Mouse (Mus musculus) gastrocnemius, postnatal 10 days (tissue): ENCODE results near the gene Cryzl2. TPM values are rescaled to one million over a fixed set of nuclear protein-coding genes. Genes with fewer than 3 reads are reported as not detected.

Experiments used
- DNase-seq: peaks from one replicate; pipeline ENCODE4 v3.0.0; 2021; ENCODE audit warnings: mixed read lengths
- total RNA-seq, 2 experiments: library from RNA; stranded (reverse); gene quantifications; 2 replicates each; pipeline ENCODE4 v1.2.3; 2021

Cryzl2 gene
- total RNA-seq, 2 experiments from 2014 or later = 2.8 to 3.9 TPM

DNA sequence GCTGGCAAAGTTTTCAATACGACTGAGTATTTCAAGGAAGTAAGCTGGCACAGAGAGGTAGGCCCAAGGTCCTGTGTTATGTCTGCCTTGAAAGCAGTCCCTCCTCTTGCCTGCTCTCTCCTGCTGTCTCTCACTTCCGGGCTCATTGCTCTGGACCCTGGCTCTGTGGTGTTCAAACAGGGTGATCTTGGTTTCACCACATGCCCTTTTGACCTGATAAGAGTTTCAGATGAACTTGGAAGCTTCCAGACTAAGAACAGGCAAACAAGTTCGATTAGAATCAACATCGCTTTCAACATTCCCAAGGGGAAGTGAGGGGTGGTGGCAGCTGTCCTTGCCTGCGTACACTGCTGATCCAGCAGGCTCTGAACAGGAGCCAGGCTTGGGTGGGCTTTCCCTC is 68.2 kb downstream of the Cryzl2 start:
- DNase-seq = no peak

DNA sequence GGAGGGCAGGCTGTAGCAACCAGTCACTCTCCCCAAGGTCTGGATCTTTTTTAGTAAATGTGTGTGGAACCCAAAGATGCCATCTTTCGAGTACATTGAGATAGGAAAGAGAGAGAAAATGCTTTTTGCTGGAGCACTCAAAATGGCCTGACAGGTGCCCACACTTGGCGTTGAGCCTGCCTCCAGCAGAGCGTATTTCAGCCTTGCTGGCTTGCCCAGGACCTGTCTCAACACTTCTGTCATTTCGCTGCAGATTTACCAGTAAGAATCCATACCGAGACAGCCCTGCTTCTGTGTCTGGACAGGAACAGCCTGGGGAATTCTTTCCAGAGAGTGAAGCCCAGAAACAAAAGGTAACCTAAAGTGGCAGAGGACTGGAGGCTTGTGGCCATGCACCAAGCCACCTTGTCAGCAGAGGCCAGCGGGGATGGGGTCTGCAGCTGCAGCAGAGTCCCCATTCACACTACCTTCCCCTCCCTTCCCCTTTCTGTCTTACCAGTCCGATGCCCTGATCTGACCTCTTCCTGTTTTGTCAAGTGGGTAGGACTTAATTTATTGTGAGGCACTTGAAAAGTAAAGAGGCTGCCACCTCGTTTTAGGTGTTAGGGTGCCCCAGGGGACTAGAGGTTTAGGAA is 74.6 kb downstream of the Cryzl2 start:
- DNase-seq = no peak

DNA sequence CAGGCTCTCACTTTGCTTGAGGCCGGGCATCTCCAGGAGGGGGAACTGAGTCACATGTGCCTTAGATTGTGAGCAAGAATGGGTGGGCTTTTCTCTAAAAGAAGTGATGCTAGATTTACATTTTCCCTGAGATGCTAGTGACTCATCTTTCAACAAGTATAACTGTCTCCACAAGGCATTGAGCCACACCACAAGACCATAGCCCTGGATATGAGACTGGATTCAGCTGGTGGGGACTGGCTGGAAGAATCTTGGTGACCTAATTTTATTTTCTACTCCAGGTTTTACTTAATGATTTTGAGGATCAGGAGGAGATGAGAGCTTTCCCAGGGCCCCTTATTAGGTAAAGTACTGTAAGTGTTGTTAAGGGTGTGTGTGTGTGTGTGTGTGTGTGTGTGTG is 77.2 kb downstream of the Cryzl2 start:
- no peak for DNase-seq

DNA sequence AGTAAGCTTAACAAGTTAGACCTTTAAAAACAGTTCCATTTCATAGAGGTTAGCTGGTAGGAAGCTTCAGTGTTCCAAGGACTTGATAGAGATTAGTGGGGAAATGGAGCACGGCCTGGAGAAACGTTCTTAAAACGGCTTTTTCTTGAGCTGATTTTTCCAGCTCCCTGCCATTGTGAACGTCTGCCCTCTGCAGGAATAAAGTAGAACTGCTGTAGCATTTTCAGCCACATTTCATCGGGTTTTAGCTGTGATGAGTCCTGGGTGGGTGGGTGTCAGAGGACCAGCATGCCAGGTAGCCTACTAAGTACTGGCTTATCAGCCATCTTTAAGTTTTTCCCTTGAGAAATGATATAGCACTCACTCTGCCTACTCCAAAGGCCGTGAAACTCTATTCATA is 78.1 kb downstream of the Cryzl2 start:
- DNase-seq = peak; percentile 23

DNA sequence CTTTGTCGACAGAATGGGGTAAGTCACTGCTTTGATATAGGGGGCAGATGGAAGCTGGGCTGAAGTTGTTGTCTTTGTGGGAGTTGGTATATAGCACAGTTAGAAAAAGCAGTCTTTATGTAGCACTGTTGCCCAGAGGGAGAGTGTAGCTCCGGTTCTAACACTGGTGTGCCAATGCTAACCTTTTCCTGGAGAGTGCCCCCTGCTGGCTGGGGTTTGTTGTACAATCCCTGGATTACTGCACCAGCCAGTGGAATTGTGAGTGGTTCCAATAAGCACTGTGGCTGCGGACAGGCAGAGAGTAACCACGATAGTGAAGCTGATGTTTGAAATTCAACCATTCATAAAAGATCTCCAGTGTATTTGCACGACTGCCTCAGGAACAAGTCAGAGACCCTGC is 79.3 kb downstream of the Cryzl2 start:
- peak; percentile 35 for DNase-seq

Other genes starting within 250 kb of the Cryzl2 start
- 10 to 100 TPM; 13.1 to 17.4 TPM for gene Rasal2, start 46.0 kb upstream of the Cryzl2 start, total RNA-seq
- gene Sec16b, start 48.2 kb downstream of the Cryzl2 start, total RNA-seq = 1 to 10 TPM; 3.5 to 4.3 TPM